Mouse (Mus musculus) adrenal gland, adult 8-10 months (tissue): Measurements from ENCODE around the gene Crtac1. TPM values are rescaled to one million over a fixed set of nuclear protein-coding genes. Genes with fewer than 3 reads are reported as not detected.

Source experiments
- DNase-seq: peaks from one replicate; pipeline ENCODE4 v3.0.0; 2022
- total RNA-seq, 4 experiments: library from RNA; stranded (reverse); gene quantifications; 2 replicates each; pipeline ENCODE4 v1.2.4; 2022

Crtac1 gene
- total RNA-seq, 4 experiments from 2014 or later: 0.26 to 2.3 (median 0.73) TPM

DNA sequence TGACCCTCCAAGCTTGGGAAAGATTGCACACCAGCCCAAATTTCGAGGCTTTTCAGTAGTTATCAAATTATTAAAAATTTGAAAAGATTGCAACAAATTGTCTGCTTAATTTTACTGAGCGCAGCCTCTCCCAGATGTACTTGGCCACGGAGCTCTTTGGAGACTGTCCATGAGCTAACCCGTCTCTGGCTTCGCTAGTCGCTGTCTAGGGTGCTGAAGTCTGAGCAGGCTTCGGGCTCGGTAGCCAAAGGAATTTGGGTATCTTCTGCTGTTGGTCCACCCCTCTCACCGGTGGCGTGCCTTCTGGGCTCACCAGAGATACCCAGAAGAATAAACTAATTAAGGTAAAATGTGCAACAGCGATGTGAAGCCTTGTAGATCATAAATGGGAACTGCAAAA, 105.7 kb downstream of the Crtac1 start:
- DNase-seq: peak; percentile 56

- DNase-seq: no peak
These were observed 109.1 kb downstream of the Crtac1 start for GRCm38 (mm10) chr19:42322357-42323090.

- no peak for DNase-seq
These were observed 109.6 kb downstream of the Crtac1 start for GRCm38 (mm10) chr19:42321936-42322335.

DNA sequence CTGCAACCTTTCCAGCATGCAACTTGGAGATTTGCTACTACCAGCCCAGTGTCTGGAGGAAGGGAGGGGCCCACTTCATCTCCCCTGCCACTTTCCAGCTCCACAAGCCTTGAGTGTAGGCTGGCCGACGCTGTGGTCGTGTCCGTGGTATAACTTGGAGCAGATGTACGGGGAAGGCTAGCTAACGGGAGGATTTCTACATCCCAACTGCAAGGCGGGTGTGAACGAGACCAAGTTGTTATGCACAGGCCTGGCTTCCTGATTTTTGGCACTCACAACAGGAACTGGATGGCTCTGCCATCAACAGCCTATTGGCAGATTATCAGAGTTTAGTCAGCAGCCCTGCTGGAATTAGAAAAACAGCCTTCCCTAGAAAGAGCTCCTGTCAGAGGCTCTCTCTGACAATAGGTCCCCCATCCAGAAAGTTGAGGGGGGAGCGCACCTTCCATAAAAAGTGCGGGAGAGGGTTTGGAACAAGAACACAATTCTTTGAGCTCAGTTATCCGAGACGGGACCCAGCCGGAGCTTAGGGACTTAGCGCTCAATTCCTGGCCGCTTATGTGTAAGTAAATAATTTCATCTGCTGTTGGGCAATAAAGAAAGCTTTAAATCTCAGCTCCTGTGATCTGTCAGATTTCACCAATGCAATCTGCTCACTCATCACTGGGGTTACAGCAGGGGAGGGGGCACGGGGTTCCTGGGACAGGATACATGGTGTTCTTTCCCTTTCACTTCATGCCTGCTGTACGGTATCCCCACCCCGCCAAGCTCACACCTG, 113.7 kb downstream of the Crtac1 start:
- DNase-seq: no peak

DNA sequence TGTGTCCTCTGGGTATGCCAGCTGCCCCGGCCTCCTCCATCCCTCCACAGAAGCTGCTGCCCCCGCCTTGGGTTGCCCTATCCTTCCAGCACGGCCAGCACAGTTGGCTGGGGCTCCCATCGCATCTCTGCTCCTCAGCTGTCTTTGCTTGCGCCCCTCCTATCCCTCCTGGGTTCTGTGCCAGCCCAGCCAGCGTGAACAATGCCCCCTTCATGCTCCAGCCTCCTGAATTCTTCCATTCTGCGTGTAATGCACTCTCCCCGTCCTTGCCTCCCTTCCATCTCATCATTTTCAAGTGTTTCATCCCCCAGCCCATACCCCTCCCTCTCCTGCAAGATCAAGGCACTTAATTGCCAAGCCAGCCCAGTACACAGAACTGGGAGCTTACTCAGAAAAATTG, 114.6 kb downstream of the Crtac1 start:
- no peak for DNase-seq

DNA sequence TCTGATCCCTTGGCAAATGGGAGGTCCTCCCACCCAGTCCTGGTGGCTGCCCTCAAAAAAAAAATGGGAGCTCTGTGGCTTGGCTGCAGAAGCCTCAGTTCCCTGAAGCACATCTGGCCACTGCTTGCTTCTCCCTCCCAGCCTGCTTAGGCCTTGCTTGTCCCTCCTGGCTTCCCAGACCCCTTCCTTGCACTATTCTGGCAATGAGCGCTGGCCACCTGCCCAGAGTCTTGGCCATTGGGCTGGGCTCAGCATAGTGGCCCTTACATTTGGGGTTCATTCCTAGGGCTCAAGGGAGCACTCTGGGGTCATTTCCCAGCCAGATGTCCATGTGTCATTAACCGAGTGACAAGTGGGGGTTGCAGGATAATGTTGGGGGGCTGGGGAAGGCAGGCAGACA, 115.1 kb downstream of the Crtac1 start:
- DNase-seq: no peak

DNA sequence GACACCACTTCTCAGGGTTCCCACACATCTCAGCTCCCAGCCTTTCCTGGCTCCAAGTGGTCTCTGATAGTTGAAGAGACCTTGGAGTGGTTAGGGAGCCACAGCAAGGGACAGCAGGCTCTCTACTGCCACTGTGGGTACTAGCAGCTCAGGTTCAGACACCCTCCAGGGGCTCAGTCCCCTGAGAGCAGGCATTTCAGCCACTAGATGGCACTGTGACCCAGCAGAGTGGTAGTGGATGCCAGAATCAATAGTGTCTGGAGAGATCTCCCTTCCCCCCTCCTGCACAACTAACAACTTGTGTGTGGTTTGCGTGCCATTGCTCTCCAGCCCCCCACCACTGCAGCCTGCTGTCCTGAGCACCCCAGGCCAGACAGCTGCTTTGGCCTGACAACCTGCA, 115.7 kb downstream of the Crtac1 start:
- peak; percentile 49 for DNase-seq

DNA sequence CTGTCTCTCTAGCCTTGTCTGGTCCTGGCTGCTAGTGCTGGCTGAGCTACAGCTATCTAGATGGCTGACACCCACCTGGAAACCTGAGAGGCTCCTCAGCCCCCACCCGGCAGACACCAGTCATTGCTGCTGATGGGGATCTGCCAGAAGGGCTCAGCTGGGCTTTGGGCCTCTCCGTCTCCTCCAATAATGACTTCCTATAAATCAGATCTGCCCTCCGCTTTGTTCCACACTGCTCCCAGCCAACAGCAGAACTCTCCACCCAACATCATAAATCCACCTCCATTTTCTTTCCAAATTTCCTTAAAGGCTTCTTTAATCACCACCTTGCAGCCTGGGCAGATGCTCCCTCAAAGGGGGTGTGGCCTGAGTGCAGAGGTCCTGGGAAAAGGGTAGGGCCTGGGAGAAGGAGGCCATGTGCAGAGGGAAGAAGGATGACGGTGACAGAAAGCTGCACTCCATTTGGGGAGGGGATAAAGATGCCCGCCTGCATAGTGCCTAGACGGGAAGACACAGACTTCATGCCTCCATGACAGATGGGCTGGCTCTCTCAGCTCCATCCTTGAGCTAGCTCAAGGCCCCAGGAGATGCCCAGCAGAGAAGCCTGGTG, 116.4 kb downstream of the Crtac1 start:
- no peak for DNase-seq

- no peak for DNase-seq
These were observed 119.4 kb downstream of the Crtac1 start for GRCm38 (mm10) chr19:42312191-42312590.

DNA sequence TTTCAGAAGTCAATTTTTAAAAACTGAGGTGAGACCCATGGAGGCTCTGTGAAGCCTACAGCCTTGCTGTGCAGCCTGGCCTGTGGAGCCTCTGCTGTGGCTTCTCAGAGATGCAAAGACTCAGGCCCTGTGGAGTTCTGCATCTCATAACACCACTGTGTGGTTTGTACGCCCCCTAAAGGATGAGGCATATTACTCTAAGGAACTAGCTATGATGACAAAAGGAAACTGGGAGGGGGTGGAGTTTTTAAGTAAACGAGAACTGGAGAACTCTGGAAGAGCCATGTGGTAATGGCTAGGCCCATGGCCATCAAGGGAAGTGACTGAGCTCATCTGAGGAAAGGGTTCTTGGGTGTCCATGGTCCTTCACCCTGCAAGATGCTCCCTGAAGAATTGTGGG, 120.3 kb downstream of the Crtac1 start:
- DNase-seq: no peak

- DNase-seq: no peak
These were observed 122.7 kb downstream of the Crtac1 start for GRCm38 (mm10) chr19:42308931-42309330.

DNA sequence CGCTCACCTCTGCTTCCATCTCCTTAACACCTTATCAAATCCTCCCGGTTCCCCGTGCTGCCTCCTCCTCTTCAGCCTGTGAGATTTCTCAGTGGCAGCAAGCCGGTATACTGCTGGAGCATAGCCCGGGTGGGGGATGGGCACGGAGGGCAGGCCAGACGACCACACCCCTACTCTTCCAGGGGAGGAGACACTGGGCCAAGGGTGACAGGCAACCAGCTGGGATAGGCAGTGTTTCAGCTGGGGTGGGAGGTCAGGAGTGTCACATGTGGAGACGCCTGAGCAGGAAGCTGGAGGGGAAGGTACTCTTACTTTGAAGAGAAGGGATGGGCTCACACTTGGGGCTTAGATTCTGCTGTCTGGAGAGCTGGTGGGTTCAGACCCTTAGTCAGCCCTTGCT, 124.6 kb downstream of the Crtac1 start:
- no peak for DNase-seq

DNA sequence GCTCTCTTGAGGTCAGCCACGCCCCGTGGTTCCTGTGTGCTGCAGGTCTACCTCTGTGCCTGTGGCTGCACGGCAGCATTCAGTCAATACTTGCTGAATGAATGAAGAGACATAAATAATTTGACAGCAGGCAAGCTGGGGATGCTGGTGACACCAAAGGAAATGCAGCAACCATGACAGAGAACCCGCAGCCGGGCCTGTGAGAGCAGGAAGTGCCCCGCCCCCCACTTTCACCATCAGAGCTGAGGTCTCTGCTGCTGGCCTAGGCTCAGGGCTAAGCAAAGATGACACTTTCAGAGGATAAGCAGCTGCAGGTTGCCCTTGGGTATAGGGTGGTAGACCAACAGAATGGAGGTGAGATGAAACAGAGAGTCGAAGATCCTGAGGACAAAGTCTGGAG, 125.4 kb downstream of the Crtac1 start:
- DNase-seq: no peak

DNA sequence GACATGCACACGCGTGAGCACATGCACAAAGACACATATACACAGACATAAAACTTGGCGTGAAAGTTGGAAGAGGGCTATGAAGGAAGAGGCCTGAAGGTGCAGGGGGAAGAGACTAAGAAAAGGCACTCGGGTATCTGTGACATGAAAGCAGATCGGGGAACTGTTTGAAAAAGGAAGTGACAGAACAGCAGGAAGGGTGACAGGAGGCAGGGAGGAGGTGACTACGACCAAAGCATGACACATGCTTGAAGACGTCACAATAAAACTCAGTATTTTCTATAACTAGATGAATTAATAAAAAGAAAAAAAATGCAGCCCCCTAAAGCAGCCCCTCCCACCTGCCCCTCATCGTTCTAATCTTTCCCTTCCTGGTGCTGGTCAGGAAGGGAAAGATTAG, 125.8 kb downstream of the Crtac1 start:
- no peak for DNase-seq

DNA sequence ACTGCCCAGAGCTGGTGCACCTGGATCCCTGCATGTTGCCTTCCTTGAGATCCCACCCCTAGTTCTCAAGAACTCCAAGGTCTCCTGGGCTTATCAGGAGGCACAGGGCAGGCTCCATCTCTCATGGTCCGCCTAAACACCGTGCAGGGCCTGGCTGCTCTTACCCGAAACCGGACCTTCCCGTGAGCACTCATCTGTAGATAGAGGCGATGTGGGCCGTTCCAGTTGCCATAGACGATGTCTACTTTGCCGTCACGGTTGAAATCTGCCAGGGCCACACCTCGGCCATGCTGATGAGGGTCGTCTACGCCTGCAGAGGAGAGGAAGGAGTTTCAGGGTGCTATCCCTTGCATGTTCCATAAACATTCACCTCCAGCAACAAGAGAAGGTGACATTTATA, 127.1 kb downstream of the Crtac1 start:
- no peak for DNase-seq

- DNase-seq: no peak
These were observed 128.3 kb downstream of the Crtac1 start for GRCm38 (mm10) chr19:42303210-42303813.

DNA sequence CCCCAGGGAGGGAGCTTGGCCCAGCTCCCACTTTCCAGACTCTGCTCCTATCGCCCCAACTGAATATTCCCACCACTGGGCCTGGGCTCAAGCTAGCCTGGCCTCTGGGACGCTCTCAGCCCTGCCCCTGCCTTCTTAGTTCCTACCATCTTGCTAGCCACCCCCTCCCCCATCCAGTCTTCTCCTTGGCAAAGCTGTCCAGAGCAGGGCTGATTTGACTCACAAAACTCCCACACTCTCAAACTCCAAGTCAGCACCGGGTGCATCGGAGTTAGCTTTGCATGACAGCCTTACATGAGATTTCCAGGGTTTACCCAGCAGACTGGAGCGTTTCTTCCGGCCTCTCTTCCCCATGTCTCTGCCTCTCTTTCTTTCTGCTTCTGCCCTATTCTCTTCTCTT, 138.4 kb downstream of the Crtac1 start:
- no peak for DNase-seq

DNA sequence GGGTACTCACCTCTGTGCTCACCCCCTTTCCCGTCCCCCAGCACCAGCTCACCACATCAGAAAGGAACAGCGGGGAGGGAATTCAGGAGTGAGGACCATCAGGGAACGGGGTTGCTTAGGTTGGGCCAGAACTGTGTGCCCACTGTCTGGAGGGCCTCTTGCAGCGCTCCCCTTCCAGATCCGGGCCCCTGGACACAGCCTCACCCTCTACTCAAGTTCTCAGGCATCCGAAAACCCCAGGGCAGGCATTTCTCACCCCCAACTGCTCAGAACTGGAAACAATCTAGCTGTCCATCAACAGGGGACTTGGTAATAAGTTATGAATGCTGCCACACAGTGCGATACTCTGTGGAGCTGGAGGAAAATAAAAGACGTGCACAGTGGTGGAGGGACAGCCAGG, 139.5 kb downstream of the Crtac1 start:
- DNase-seq: no peak

- no peak for DNase-seq
These were observed 140.5 kb downstream of the Crtac1 start for GRCm38 (mm10) chr19:42290954-42291661.

DNA sequence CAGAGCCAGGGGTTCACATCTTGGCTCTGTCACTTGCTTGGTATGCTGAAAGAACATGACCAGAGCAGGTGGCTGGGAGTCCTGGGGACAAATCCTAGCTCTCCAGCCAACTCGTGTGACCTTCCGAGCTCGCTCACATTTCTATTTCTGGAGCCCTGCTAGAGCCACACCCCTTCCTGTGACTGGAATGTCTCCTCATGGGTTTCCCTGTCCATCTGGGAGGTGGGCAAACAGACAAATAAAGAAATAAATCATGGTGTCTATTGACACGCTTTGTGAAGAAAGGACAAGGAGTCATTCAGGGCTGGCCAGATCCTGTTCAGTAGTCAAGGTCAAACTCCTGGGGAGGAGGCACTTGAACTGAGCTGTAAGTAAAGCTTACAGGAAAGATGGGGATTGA, 143.2 kb downstream of the Crtac1 start:
- DNase-seq: no peak

DNA sequence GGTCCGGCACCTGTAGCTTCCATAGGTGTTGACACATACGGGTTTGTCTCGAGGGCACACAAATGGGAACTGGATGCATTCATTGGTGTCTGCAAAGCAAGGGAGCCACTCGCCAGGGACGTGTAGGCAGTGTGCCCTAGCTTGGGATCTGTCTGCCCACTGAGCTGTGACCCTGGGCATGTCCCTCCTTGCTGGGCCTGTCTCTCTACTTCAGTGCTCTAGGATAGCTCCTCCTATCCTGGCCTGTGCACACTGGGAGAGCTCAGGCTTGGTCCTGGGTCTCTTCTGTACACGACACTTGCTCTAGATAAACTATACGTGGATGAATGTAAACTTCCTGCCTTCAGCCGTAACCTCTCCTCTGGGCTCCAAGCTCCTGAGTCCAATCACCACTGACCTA, 147.4 kb downstream of the Crtac1 start:
- no peak for DNase-seq

DNA sequence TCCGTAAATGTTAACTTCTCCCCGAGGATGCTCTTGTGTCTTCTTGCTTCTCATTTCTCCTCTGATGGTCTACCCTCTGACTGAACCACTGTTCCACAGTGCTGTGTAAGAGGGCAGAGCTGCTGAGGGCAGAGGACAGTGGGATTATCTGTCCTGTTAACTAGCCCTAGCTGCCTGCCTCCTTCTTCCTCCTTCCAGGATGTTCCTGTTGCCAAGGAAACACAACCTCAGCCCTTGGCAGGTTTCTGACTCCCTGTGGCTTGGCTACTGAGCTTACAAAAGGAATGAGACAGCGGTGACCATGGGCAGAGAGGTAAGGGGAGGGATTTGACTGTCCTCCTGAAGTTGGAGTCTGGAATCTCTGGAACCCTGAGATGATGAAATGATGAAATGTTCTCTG, 152.0 kb downstream of the Crtac1 start:
- DNase-seq: no peak

GRCm38 (mm10) chr19:42278461-42278860, 153.1 kb downstream of the Crtac1 start:
- DNase-seq: no peak
